Mouse (Mus musculus): ENCODE data around the gene Tmem182. TPM values are rescaled to one million over a fixed set of nuclear protein-coding genes. Genes with fewer than 3 reads are reported as not detected.

The Tmem182 gene
- polyA plus RNA-seq, 1 experiment from 2014 or later, result not detected

GRCm38 (mm10) chr1:40783450-40783849 is 22.0 kb upstream of the Tmem182 start:
- DNase-seq (ENCODE audit: extremely low spot score, low spot score), result no peak
- H3K27ac ChIP-seq, result no peak overlapping the region
- 97% methylated on average over 7 of the region's 7 CpGs for WGBS

GRCm38 (mm10) chr1:40784306-40784705 is 21.1 kb upstream of the Tmem182 start:
- H3K4me3 ChIP-seq, result no peak overlapping the region
- peaks cover 8% of the 10 kb centered on the region for H3K36me3 ChIP-seq (replicated peaks)
- WGBS, result 93% methylated on average over 9 of the region's 9 CpGs
- no peaks in the 10 kb centered on the region for H3K9me3 ChIP-seq
- no peaks in the 10 kb centered on the region for H3K27me3 ChIP-seq (ENCODE audit: poor library complexity, severe bottlenecking)
- no peak overlapping the region for H3K27ac ChIP-seq
- DNase-seq (ENCODE audit: extremely low spot score, low spot score), result no peak
- H3K4me1 ChIP-seq, result peaks cover 3% of the 10 kb centered on the region

More at GRCm38 (mm10) chr1:40783450-40783849, 22.0 kb upstream of the Tmem182 start:
- H3K9me3 ChIP-seq, result peaks cover 7% of the 10 kb centered on the region; the same call in 1 of the 2 replicates
- H3K36me3 ChIP-seq (replicated peaks), result peaks cover 16% of the 10 kb centered on the region
- H3K4me3 ChIP-seq, result no peak overlapping the region
- H3K27me3 ChIP-seq (ENCODE audit: poor library complexity, severe bottlenecking), result no peaks in the 10 kb centered on the region
- H3K4me1 ChIP-seq, result no peaks in the 10 kb centered on the region

- WGBS, result 87% methylated on average over 11 of the region's 11 CpGs
These were observed 19.4 kb upstream of the Tmem182 start for GRCm38 (mm10) chr1:40785876-40786445.

GRCm38 (mm10) chr1:40788956-40789355 is 16.4 kb upstream of the Tmem182 start:
- H3K4me1 ChIP-seq, result peaks cover 21% of the 10 kb centered on the region
- no peak overlapping the region for H3K27ac ChIP-seq
- no peak overlapping the region for H3K4me3 ChIP-seq
- H3K27me3 ChIP-seq (ENCODE audit: poor library complexity, severe bottlenecking), result no peaks in the 10 kb centered on the region
- H3K36me3 ChIP-seq (replicated peaks), result no peaks in the 10 kb centered on the region
- WGBS, result 83% methylated on average over 6 of the region's 6 CpGs
- no peak for DNase-seq (ENCODE audit: extremely low spot score, low spot score)
- no peaks in the 10 kb centered on the region for H3K9me3 ChIP-seq

More at GRCm38 (mm10) chr1:40785876-40786445, 19.4 kb upstream of the Tmem182 start:
- Histone ChIP-seq H3K4me3 (no peak overlapping the region), H3K27me3 (ENCODE audit: poor library complexity, severe bottlenecking) (no peaks in the 10 kb centered on the region), H3K4me1 (peaks cover 18% of the 10 kb centered on the region), H3K36me3 (replicated peaks) (no peaks in the 10 kb centered on the region), H3K9me3 (no peaks in the 10 kb centered on the region), H3K27ac (no peak overlapping the region)
- no peak for DNase-seq (ENCODE audit: extremely low spot score, low spot score)

DNA sequence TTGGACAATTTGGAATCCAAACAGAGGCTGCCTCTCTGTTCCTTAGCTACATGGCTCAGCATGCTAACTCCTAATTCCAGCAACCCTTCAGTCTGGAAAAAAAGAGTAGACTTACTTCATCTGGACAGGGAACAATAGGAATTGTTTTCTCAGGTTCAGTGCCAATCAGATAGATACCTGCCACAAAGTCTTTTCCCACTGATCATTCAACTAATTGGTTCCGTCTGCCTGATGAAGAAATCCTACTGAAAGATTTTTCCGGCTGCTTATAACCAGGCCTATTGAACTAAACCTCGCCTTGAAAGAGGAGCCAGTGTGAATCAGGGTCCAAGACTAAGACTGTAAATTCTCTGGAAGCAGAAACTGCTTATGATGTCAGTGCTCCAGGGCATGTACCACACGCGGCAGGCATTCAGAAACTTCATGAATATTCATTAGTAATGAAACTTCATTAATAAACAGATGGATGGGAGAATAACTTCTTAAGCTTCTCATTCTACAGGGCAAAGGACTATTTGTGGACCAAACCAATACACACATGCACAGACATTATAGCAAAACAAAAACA is 15.7 kb upstream of the Tmem182 start:
- DNase-seq (ENCODE audit: extremely low spot score, low spot score), result no peak
- peak overlapping the region; percentile 82; the same call in 1 of the 2 replicates for H3K27ac ChIP-seq
- 35% methylated on average over 5 of the region's 5 CpGs for WGBS
- H3K4me1 ChIP-seq, result peaks cover 21% of the 10 kb centered on the region
- no peaks in the 10 kb centered on the region for H3K9me3 ChIP-seq
- H3K36me3 ChIP-seq (replicated peaks), result no peaks in the 10 kb centered on the region
- no peaks in the 10 kb centered on the region for H3K27me3 ChIP-seq (ENCODE audit: poor library complexity, severe bottlenecking)
- H3K4me3 ChIP-seq, result peak overlapping the region; percentile 73

GRCm38 (mm10) chr1:40790324-40791141 is 14.9 kb upstream of the Tmem182 start, which contains the start of gene Mfsd9:
TSS of gene Mfsd9 (minus strand) at chr1:40790687.
- Histone ChIP-seq H3K27ac (peak within 1 kb of the TSS; percentile 82), H3K36me3 (replicated peaks) (no peaks in the 10 kb centered on the region), H3K4me1 (peaks cover 21% of the 10 kb centered on the region), H3K9me3 (no peaks in the 10 kb centered on the region), H3K4me3 (peak within 1 kb of the TSS; percentile 73), H3K27me3 (ENCODE audit: poor library complexity, severe bottlenecking) (no peaks in the 10 kb centered on the region)
- 6% methylated on average over 38 of the region's 38 CpGs for WGBS
- DNase-seq (ENCODE audit: extremely low spot score, low spot score), result peak; percentile 92

DNA sequence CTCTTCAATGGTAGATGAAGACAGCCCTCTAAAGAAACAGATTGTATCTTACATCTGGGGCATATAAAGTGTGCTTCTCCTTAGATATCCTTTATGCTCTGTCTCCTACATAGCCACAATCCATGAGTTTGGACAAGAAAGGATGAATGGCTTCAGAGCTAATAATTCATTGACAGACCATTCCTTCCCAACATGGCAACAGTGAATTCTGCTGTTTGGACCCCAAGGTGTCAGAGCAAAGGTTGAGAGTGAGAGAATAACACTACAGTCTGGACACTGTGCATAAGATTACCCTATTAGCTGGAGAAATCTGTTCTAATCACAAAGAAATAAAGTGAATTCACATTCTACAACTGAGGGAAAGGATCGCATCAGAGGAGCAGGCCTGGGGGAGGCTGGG is 9.9 kb upstream of the Tmem182 start:
- WGBS, result 97% methylated on average over 1 of the region's 1 CpGs

GRCm38 (mm10) chr1:40797348-40797747 is 8.1 kb upstream of the Tmem182 start:
- H3K9me3 ChIP-seq, result no peaks in the 10 kb centered on the region
- 11% methylated on average over 5 of the region's 5 CpGs for WGBS
- peak; percentile 48 for DNase-seq (ENCODE audit: extremely low spot score, low spot score)
- H3K36me3 ChIP-seq (replicated peaks), result no peaks in the 10 kb centered on the region
- H3K4me3 ChIP-seq, result no peak overlapping the region
- no peaks in the 10 kb centered on the region for H3K4me1 ChIP-seq
- no peak overlapping the region for H3K27ac ChIP-seq
- H3K27me3 ChIP-seq (ENCODE audit: poor library complexity, severe bottlenecking), result no peaks in the 10 kb centered on the region

More for the DNA sequence above, 9.9 kb upstream of the Tmem182 start:
- Histone ChIP-seq H3K36me3 (replicated peaks) (no peaks in the 10 kb centered on the region), H3K9me3 (no peaks in the 10 kb centered on the region), H3K4me3 (no peak overlapping the region), H3K27me3 (ENCODE audit: poor library complexity, severe bottlenecking) (no peaks in the 10 kb centered on the region), H3K27ac (no peak overlapping the region), H3K4me1 (peaks cover 6% of the 10 kb centered on the region)
- DNase-seq (ENCODE audit: extremely low spot score, low spot score), result no peak

DNA sequence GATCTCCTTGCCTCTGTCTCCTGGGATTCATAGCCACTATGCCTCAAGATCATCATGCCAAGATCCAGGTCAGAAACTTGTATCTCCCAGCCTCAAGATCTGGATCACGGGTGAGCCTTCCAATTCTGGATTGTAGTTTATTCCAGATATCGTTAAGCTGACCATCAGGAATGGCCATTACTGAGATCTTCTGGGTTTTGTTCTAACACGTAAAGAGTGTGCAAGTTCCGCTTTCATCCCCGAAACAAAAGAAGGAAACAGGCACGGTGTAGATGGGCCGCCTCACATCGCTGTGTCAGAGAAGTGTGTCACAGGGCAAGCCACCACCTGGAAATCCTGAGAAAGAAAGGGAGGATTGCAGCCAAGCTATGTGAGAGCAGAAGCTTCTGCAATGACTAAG is 6.3 kb upstream of the Tmem182 start:
- no peaks in the 10 kb centered on the region for H3K36me3 ChIP-seq (replicated peaks)
- H3K27ac ChIP-seq, result no peak overlapping the region
- no peaks in the 10 kb centered on the region for H3K27me3 ChIP-seq (ENCODE audit: poor library complexity, severe bottlenecking)
- H3K9me3 ChIP-seq, result no peaks in the 10 kb centered on the region
- no peak overlapping the region for H3K4me3 ChIP-seq
- no peak for DNase-seq (ENCODE audit: extremely low spot score, low spot score)
- H3K4me1 ChIP-seq, result no peaks in the 10 kb centered on the region
- 91% methylated on average over 8 of the region's 8 CpGs for WGBS

- 87% methylated on average over 5 of the region's 5 CpGs for WGBS
- DNase-seq (ENCODE audit: extremely low spot score, low spot score), result no peak
- Histone ChIP-seq H3K27me3 (ENCODE audit: poor library complexity, severe bottlenecking) (no peaks in the 10 kb centered on the region), H3K9me3 (no peaks in the 10 kb centered on the region), H3K27ac (no peak overlapping the region), H3K4me1 (no peaks in the 10 kb centered on the region), H3K36me3 (replicated peaks) (no peaks in the 10 kb centered on the region), H3K4me3 (no peak overlapping the region)
These were observed 4.5 kb upstream of the Tmem182 start for GRCm38 (mm10) chr1:40800908-40801307.

DNA sequence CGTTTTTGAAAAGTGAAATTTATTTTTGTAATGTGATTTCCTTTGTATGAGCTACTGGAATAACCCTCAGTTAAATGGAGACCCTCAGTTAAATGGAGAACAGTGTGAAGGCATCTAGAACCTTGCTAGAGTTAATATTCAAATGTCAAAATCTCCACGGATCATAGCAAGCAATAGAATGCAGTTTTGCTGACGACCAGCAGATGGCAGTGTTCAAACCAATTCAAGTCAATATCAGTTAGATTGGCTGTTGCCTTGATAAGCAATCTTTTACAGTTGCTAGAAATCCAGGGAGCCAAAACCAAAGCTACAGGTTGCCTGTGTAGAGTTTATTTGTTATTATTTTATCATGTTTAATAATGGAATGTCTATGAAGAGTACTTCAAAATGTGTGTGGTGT is 2.6 kb upstream of the Tmem182 start:
- Histone ChIP-seq H3K9me3 (no peaks in the 10 kb centered on the region), H3K4me1 (no peaks in the 10 kb centered on the region), H3K36me3 (replicated peaks) (no peaks in the 10 kb centered on the region), H3K4me3 (no peak overlapping the region), H3K27me3 (ENCODE audit: poor library complexity, severe bottlenecking) (no peaks in the 10 kb centered on the region), H3K27ac (no peak overlapping the region)
- WGBS, result 25% methylated on average over 3 of the region's 3 CpGs
- DNase-seq (ENCODE audit: extremely low spot score, low spot score), result no peak

GRCm38 (mm10) chr1:40804118-40804517 is 1.3 kb upstream of the Tmem182 start:
- Histone ChIP-seq H3K27ac (no peak overlapping the region), H3K9me3 (no peaks in the 10 kb centered on the region), H3K27me3 (ENCODE audit: poor library complexity, severe bottlenecking) (no peaks in the 10 kb centered on the region), H3K4me1 (no peaks in the 10 kb centered on the region), H3K4me3 (no peak overlapping the region), H3K36me3 (replicated peaks) (no peaks in the 10 kb centered on the region)
- no peak for DNase-seq (ENCODE audit: extremely low spot score, low spot score)
- WGBS, result 92% methylated on average over 12 of the region's 12 CpGs

GRCm38 (mm10) chr1:40805891-40806290 is 490 bp downstream of the Tmem182 start:
- WGBS, result 89% methylated on average over 11 of the region's 11 CpGs
- Histone ChIP-seq H3K4me1 (no peaks in the 10 kb centered on the region), H3K27me3 (ENCODE audit: poor library complexity, severe bottlenecking) (no peaks in the 10 kb centered on the region), H3K36me3 (replicated peaks) (no peaks in the 10 kb centered on the region), H3K4me3 (no peak overlapping the region), H3K9me3 (no peaks in the 10 kb centered on the region), H3K27ac (no peak overlapping the region)
- no peak for DNase-seq (ENCODE audit: extremely low spot score, low spot score)
